Mouse (Mus musculus): Measurements from ENCODE around the gene Nlrc5. TPM values are rescaled to one million over a fixed set of nuclear protein-coding genes. Genes with fewer than 3 reads are reported as not detected.

The Nlrc5 gene
- polyA plus RNA-seq, 1 experiment from 2014 or later, result 0.15 TPM

DNA sequence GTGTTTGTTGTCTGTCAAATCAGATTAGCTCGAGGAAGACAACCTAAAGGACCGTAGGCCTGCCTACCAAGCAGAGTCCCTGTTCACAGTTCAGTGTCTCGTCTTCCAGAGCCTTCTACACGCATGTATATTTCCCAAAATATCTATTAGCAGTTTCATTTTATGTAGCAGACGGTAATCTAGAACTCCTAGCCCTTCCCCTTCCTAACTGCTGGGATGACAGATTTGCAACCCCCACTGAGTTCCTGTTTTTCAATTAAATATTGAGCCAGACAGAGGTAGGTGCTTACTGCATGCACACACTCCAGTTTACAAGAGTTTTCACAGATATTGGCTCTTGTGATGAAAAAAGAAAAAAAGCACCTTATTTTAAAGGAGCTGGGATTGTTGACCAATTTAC lies 115.3 kb downstream of the Nlrc5 start:
- Histone ChIP-seq H3K4me1 (ENCODE audit: insufficient read depth, low read length) (peaks cover 4% of the 10 kb centered on the region; the same call in 1 of the 2 replicates), H3K27ac (ENCODE audit: low read length) (no peak overlapping the region), H3K36me3 (ENCODE audit: insufficient read depth, low read length) (no peaks in the 10 kb centered on the region), H3K4me2 (replicated peaks; ENCODE audit: low read depth, low read length) (no peak overlapping the region), H3K27me3 (ENCODE audit: insufficient read depth, low read length) (no peaks in the 10 kb centered on the region), H3K9ac (replicated peaks; ENCODE audit: low read length) (no peak overlapping the region), H3K4me3 (ENCODE audit: low read length) (no peak overlapping the region), H3K9me3 (ENCODE audit: low read length) (no peaks in the 10 kb centered on the region)
- WGBS, result 65% methylated on average over 5 of the region's 5 CpGs
- no peak for ATAC-seq (ENCODE audit: low FRiP score, low TSS enrichment)

DNA sequence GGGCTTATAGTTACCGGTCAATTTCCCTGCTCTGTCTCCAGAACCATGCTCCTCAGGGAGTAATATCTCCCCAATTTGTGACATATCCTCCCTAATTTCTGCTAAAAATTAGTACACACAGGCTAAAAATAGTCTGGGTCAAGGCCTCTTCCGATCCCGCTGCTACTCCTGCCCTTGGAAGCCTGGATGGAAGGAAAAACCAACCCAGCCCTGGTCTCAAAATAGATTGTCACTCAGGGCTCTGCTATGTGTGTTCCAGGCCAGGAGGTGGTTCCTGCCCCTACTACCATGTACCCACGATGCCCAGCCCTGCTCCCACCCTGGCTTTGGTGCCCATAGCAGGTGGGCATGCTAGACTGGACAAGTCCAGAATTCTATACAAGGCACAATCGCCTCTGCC lies 115.8 kb downstream of the Nlrc5 start:
- Histone ChIP-seq H3K9me3 (ENCODE audit: low read length) (no peaks in the 10 kb centered on the region), H3K36me3 (ENCODE audit: insufficient read depth, low read length) (no peaks in the 10 kb centered on the region), H3K4me2 (replicated peaks; ENCODE audit: low read depth, low read length) (no peak overlapping the region), H3K27me3 (ENCODE audit: insufficient read depth, low read length) (no peaks in the 10 kb centered on the region), H3K4me1 (ENCODE audit: insufficient read depth, low read length) (peaks cover 4% of the 10 kb centered on the region; the same call in 1 of the 2 replicates), H3K27ac (ENCODE audit: low read length) (no peak overlapping the region), H3K4me3 (ENCODE audit: low read length) (no peak overlapping the region), H3K9ac (replicated peaks; ENCODE audit: low read length) (no peak overlapping the region)
- no peak for ATAC-seq (ENCODE audit: low FRiP score, low TSS enrichment)
- WGBS, result 68% methylated on average over 5 of the region's 5 CpGs

DNA sequence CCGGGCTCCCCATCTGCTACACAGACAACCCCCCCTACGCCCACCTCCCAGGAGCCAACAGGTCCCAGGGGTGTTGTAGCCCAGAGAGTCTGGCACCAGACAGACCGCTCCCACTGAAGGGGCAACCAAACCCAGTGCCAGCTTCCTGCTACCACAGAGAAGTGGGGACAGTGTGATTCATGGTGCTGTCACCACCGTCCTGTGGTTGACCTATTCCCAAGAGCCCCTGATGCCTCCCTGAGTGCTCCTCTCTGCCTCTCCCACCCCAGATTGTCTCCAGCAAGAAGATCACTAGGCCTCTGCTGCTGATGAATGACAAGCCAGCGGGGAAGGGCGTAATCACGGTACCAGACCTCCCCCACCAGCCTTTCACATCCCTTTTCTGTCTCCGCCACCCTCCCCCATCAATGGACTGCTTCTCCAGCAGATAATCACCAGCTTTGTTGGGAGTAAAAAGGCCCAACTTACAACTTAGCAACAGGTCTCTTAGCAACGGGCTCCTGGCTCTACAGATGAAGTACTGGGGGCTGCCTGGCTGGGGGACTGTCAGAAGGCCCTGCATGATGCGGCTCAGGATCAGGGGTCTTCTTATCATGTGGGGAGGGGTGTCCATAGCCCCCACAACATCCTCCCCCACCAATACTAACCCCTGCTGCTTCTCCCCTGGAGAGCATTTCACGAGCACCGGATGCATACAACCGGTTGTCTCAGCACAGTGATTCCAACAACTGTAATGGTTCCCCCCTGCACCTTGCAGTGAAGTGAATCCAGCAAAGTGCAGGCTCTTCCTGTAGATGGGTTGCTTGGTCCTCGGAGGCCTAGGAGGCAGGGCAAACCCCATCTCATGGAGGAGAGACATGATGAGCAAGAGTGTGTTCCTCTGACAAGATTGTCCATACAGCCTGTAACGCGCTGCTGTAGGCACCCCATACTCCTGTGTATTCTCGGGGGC lies 117.6 kb downstream of the Nlrc5 start:
- Histone ChIP-seq H3K4me2 (replicated peaks; ENCODE audit: low read depth, low read length) (no peak overlapping the region), H3K27ac (ENCODE audit: low read length) (no peak overlapping the region), H3K9me3 (ENCODE audit: low read length) (no peaks in the 10 kb centered on the region), H3K4me1 (ENCODE audit: insufficient read depth, low read length) (peaks cover 4% of the 10 kb centered on the region; the same call in 1 of the 2 replicates), H3K9ac (replicated peaks; ENCODE audit: low read length) (no peak overlapping the region), H3K27me3 (ENCODE audit: insufficient read depth, low read length) (no peaks in the 10 kb centered on the region), H3K36me3 (ENCODE audit: insufficient read depth, low read length) (no peaks in the 10 kb centered on the region), H3K4me3 (ENCODE audit: low read length) (no peak overlapping the region)
- ATAC-seq (ENCODE audit: low FRiP score, low TSS enrichment), result peak; percentile 39; the same call in 1 of the 2 replicates
- WGBS, result 56% methylated on average over 17 of the region's 17 CpGs

DNA sequence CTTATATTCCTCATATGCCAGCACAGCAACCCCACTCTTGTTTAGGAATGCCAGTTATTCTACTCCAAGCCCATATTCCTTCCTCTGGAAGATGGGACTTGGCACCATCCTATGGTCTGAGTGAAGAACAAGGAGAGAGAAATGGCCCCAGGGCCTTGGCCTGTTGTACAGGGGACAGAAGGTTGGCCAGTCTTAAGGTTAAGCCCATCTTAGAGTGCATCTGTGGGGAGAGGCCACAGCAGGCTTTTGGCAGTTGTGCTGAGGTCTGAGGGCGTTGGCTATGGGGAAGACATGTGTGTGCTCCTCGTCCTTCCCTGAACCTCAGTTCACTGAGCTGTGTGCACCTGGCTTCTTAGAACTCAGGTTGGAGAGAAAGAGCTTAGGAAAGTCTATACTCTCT lies 118.5 kb downstream of the Nlrc5 start:
- no peaks in the 10 kb centered on the region for H3K27me3 ChIP-seq (ENCODE audit: insufficient read depth, low read length)
- H3K27ac ChIP-seq (ENCODE audit: low read length), result no peak overlapping the region
- no peak overlapping the region for H3K4me2 ChIP-seq (replicated peaks; ENCODE audit: low read depth, low read length)
- no peaks in the 10 kb centered on the region for H3K9me3 ChIP-seq (ENCODE audit: low read length)
- no peak overlapping the region for H3K4me3 ChIP-seq (ENCODE audit: low read length)
- WGBS, result 93% methylated on average over 2 of the region's 2 CpGs
- no peaks in the 10 kb centered on the region for H3K36me3 ChIP-seq (ENCODE audit: insufficient read depth, low read length)
- no peak for ATAC-seq (ENCODE audit: low FRiP score, low TSS enrichment)
- peaks cover 4% of the 10 kb centered on the region; the same call in 1 of the 2 replicates for H3K4me1 ChIP-seq (ENCODE audit: insufficient read depth, low read length)
- no peak overlapping the region for H3K9ac ChIP-seq (replicated peaks; ENCODE audit: low read length)

DNA sequence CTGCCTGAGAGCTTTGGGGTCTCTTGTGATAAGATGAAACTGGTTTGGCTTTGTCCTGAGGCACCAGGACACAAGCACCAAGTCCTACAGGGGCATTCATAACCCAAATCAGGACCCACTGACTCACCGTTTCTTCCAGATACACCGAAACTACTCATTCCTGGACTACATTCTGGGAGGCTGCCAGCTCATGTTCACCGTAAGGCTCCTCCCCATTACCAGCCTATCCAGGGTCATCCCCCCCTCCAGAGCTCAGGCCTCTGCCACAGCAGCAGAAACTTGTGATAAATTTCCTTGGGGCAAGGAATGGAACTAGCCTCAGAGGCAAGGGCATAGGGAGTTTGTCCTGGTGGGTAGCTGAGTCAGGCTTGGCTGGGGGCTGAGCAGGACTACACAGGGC lies 123.1 kb downstream of the Nlrc5 start:
- Histone ChIP-seq H3K27ac (ENCODE audit: low read length) (no peak overlapping the region), H3K36me3 (ENCODE audit: insufficient read depth, low read length) (no peaks in the 10 kb centered on the region), H3K9me3 (ENCODE audit: low read length) (no peaks in the 10 kb centered on the region), H3K4me1 (ENCODE audit: insufficient read depth, low read length) (no peaks in the 10 kb centered on the region), H3K27me3 (ENCODE audit: insufficient read depth, low read length) (no peaks in the 10 kb centered on the region), H3K9ac (replicated peaks; ENCODE audit: low read length) (no peak overlapping the region), H3K4me3 (ENCODE audit: low read length) (no peak overlapping the region), H3K4me2 (replicated peaks; ENCODE audit: low read depth, low read length) (no peak overlapping the region)
- ATAC-seq (ENCODE audit: low FRiP score, low TSS enrichment), result peak; percentile 13; the same call in 1 of the 2 replicates
- WGBS, result 75% methylated on average over 3 of the region's 3 CpGs

DNA sequence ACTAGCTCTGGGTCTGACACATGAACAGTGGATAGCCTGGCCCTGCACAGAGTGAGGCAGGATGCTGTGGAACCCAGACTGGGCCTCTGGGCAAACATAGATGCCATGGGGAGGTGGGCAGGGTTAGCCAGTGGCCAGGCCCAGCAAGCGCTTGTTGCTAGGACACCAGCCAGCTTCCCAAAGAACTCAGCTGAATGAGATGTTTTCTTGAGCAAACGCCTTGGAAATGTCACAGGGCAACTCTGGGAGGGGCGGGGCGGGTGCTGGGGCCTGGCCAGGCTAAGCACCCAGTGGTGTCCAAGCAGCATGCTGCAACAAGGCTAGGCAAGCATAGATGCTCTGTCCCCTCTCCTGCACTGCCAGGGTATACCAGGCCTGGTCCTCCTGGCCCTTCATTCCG lies 127.1 kb downstream of the Nlrc5 start:
- Histone ChIP-seq H3K27me3 (ENCODE audit: insufficient read depth, low read length) (no peaks in the 10 kb centered on the region), H3K9ac (replicated peaks; ENCODE audit: low read length) (no peak overlapping the region), H3K27ac (ENCODE audit: low read length) (no peak overlapping the region), H3K36me3 (ENCODE audit: insufficient read depth, low read length) (no peaks in the 10 kb centered on the region), H3K4me1 (ENCODE audit: insufficient read depth, low read length) (peaks cover 6% of the 10 kb centered on the region; the same call in 1 of the 2 replicates), H3K4me2 (replicated peaks; ENCODE audit: low read depth, low read length) (no peak overlapping the region), H3K9me3 (ENCODE audit: low read length) (no peaks in the 10 kb centered on the region), H3K4me3 (ENCODE audit: low read length) (no peak overlapping the region)
- no peak for ATAC-seq (ENCODE audit: low FRiP score, low TSS enrichment)
- WGBS, result 67% methylated on average over 5 of the region's 5 CpGs

DNA sequence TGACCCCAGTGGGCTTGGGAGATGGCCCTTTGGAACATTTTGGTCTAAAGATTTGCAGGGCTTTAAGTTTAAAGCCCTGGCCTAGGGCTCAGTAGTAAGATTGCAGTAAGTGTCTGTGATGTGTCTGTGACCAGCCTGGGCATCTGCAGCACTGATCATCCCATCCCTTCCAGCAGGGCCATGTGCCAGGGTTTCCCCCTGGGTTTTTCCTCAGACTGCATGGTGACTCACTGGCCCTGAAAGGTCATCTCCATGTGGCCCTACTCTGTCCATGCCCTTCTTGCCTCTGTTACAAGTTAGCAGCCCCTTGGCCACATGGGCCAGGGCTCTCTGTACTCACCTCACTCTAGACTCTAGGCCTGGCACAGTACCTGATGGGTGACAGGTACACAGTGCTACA lies 130.3 kb downstream of the Nlrc5 start:
- Histone ChIP-seq H3K4me2 (replicated peaks; ENCODE audit: low read depth, low read length) (no peak overlapping the region), H3K4me3 (ENCODE audit: low read length) (no peak overlapping the region), H3K4me1 (ENCODE audit: insufficient read depth, low read length) (peaks cover 14% of the 10 kb centered on the region; the same call in 1 of the 2 replicates), H3K27ac (ENCODE audit: low read length) (no peak overlapping the region), H3K9ac (replicated peaks; ENCODE audit: low read length) (no peak overlapping the region), H3K27me3 (ENCODE audit: insufficient read depth, low read length) (no peaks in the 10 kb centered on the region), H3K9me3 (ENCODE audit: low read length) (no peaks in the 10 kb centered on the region), H3K36me3 (ENCODE audit: insufficient read depth, low read length) (no peaks in the 10 kb centered on the region)
- ATAC-seq (ENCODE audit: low FRiP score, low TSS enrichment), result no peak

DNA sequence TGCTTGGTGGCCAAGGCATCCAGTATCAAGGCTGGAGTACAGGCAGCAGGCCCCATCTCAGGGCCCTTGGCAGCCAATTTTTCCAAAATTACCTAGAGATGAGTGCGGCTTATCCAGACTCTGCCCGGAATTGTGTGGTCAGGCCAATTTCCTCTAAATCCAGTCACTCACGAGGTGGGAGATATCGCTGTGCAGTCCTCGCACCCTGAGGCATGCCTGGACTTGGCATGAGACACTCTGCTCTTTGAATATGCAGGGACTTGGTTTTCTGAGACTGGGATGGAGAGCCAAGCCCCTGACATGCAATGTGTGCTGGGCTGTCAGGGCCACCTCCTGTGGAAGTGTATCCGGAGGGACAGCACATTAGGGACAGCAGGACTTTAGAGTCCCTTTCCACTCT lies 131.9 kb downstream of the Nlrc5 start:
- Histone ChIP-seq H3K4me2 (replicated peaks; ENCODE audit: low read depth, low read length) (no peak overlapping the region), H3K9ac (replicated peaks; ENCODE audit: low read length) (no peak overlapping the region), H3K4me1 (ENCODE audit: insufficient read depth, low read length) (peaks cover 14% of the 10 kb centered on the region; the same call in 1 of the 2 replicates), H3K36me3 (ENCODE audit: insufficient read depth, low read length) (no peaks in the 10 kb centered on the region), H3K27me3 (ENCODE audit: insufficient read depth, low read length) (no peaks in the 10 kb centered on the region), H3K4me3 (ENCODE audit: low read length) (no peak overlapping the region), H3K9me3 (ENCODE audit: low read length) (no peaks in the 10 kb centered on the region), H3K27ac (ENCODE audit: low read length) (no peak overlapping the region)
- no peak for ATAC-seq (ENCODE audit: low FRiP score, low TSS enrichment)
- 75% methylated on average over 6 of the region's 6 CpGs for WGBS

DNA sequence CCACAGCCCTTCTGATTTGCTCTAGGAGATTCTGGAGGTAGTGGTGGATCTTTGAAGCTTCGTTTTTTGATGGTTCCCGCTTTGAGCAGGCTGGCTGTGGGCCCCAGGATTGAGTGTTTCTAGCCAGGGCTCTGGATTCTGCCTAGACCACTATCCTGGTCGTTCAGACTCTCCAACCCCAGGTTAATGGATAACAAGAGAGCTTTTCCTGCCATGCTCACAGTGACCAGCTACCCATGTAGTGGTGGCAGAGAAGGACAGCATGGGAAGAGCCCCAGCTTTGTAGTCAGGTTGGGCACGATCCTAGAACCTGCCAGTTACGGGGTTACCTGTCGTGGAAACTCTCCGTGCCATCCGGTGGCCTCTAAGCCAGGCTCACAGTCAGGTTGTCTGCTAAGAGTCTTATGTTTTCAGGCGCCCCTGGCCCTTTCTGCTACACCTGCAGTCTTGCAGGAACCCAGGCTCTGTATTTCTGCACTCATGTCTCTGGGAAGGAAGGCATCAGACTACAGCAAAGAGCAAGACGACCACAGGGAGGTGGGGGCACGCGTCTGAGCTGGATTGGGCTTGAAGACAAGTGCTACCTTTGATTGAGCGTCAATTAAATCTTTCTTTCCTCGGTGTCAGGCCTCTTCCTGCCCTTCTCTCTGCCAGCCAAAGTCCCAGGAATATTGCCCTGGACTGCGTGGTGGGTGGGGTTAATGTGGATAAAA lies 132.4 kb downstream of the Nlrc5 start:
- Histone ChIP-seq H3K4me3 (ENCODE audit: low read length) (no peak overlapping the region), H3K4me2 (replicated peaks; ENCODE audit: low read depth, low read length) (no peak overlapping the region), H3K9me3 (ENCODE audit: low read length) (no peaks in the 10 kb centered on the region), H3K4me1 (ENCODE audit: insufficient read depth, low read length) (peaks cover 14% of the 10 kb centered on the region; the same call in 1 of the 2 replicates), H3K36me3 (ENCODE audit: insufficient read depth, low read length) (no peaks in the 10 kb centered on the region), H3K27me3 (ENCODE audit: insufficient read depth, low read length) (no peaks in the 10 kb centered on the region), H3K27ac (ENCODE audit: low read length) (peak overlapping the region; percentile 34; the same call in 1 of the 2 replicates), H3K9ac (replicated peaks; ENCODE audit: low read length) (0 out of 2 replicates have a peak overlapping the region, but pooled peaks have one; percentile 9)
- peak; percentile 83 for ATAC-seq (ENCODE audit: low FRiP score, low TSS enrichment)
- 53% methylated on average over 15 of the region's 15 CpGs for WGBS
